Mouse (Mus musculus) midbrain, embryonic 11.5 days (tissue): ENCODE results near the gene Tnfaip8l2. TPM values are rescaled to one million over a fixed set of nuclear protein-coding genes. Genes with fewer than 3 reads are reported as not detected.

ENCODE experiments used
- ATAC-seq: fragments of 200-750 bp; cut with Nextera tagmentation; 2 replicates; pipeline ENCODE4 v1.8.0; 2017; ENCODE audit warnings: moderate TSS enrichment, moderate library complexity; ENCODE audit not compliant: low FRiP score
- DNase-seq: peaks from one replicate; pipeline ENCODE4 v3.0.0; 2015; ENCODE audit warnings: low spot score; ENCODE audit errors: missing footprints
- H3K27ac ChIP-seq: fragments of 300-500 bp; sonication (generic); 2 replicates; pipeline ENCODE4 v1.5.1; 2014; ENCODE audit warnings: low read depth, low read length
- H3K27me3 ChIP-seq: fragments of 300-500 bp; sonication (generic); 2 replicates; pipeline ENCODE4 v1.6.1; 2014; ENCODE audit warnings: mild to moderate bottlenecking, low read length, moderate library complexity, mixed read lengths; ENCODE audit not compliant: control insufficient read depth, insufficient read depth
- H3K36me3 ChIP-seq: fragments of 300-500 bp; sonication (generic); 2 replicates; pipeline ENCODE4 v1.6.1; 2014; ENCODE audit warnings: mild to moderate bottlenecking, low read length, moderate library complexity, mixed read lengths; ENCODE audit not compliant: control insufficient read depth, insufficient read depth
- H3K4me1 ChIP-seq: fragments of 300-500 bp; sonication (generic); 2 replicates; pipeline ENCODE4 v1.6.1; 2014; ENCODE audit warnings: low read length; ENCODE audit not compliant: control insufficient read depth, insufficient read depth
- H3K4me2 ChIP-seq: fragments of 300-500 bp; sonication (generic); 2 replicates; pipeline ENCODE4 v1.6.1; 2014; ENCODE audit warnings: mild to moderate bottlenecking, moderate library complexity
- H3K4me3 ChIP-seq: fragments of 300-500 bp; sonication (generic); 2 replicates; pipeline ENCODE4 v1.5.1; 2014; ENCODE audit warnings: low read depth, low read length
- H3K9ac ChIP-seq: fragments of 300-500 bp; sonication (generic); 2 replicates; pipeline ENCODE4 v1.6.1; 2014; ENCODE audit warnings: low read length
- H3K9me3 ChIP-seq: fragments of 300-500 bp; sonication (generic); 2 replicates; pipeline ENCODE4 v1.6.1; 2016; ENCODE audit warnings: low read length; ENCODE audit not compliant: control insufficient read depth
- WGBS: fragments of 180-500 bp; shearing (Covaris S2); extraction: QIAGEN DNeasy Blood & Tissue Kit; methylation state at CpG from one replicate; pipeline ENCODE4 v1.1.7; 2014; 5-methylcytosine and 5-hydroxymethylcytosine counted together
- polyA plus RNA-seq: library from polyadenylated mRNA; unstranded; fragments of >200 nt; fragmentation: Nextera tagmentation; extraction: Ambion mirVana; gene quantifications from 2 replicates; pipeline ENCODE4 v1.2.1, GENCODE M21; 2014

Tnfaip8l2 gene
- polyA plus RNA-seq, 1 experiment from 2014 or later = 2.9 TPM

DNA sequence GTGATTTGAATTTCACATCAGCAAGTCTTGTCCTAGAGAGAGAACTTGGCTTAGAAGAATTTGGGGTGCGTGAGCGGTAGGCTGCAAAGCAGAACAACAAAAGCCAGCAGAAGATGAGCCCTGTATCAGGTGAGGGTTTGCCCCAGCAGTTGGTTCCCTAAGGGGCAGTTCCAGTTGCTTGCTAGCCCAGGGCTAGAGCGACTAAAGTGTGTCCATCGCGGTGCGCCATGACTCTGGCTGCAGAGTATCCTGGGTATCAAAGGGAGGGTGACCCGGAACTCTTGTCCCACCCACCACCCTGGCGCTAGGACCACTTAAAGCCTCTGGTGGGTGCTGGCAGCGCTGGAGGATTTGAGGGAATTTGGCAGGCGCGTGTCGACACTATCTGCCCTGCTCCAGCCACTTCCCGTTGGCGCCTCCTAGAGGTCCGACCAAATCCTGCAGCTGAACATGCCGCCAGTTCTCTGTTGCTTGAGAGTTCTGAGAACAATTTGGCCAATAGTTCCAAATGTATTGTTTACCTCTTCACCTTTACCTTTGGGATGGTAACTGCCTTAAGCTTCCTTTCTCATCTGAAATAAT, 31.9 kb upstream of the Tnfaip8l2 start:
- ATAC-seq (peak; percentile 47), DNase-seq (peak; percentile 99)
- WGBS = 2% methylated on average over 16 of the region's 16 CpGs
- Histone ChIP-seq H3K27me3 (peaks cover 47% of the 10 kb centered on the region), H3K9me3 (no peaks in the 10 kb centered on the region), H3K36me3 (peaks cover 18% of the 10 kb centered on the region), H3K4me2 (no peak overlapping the region), H3K4me1 (peaks cover 11% of the 10 kb centered on the region), H3K27ac (no peak overlapping the region), H3K9ac (no peak overlapping the region), H3K4me3 (0 out of 2 replicates have a peak overlapping the region, but pooled peaks have one; percentile 3)

DNA sequence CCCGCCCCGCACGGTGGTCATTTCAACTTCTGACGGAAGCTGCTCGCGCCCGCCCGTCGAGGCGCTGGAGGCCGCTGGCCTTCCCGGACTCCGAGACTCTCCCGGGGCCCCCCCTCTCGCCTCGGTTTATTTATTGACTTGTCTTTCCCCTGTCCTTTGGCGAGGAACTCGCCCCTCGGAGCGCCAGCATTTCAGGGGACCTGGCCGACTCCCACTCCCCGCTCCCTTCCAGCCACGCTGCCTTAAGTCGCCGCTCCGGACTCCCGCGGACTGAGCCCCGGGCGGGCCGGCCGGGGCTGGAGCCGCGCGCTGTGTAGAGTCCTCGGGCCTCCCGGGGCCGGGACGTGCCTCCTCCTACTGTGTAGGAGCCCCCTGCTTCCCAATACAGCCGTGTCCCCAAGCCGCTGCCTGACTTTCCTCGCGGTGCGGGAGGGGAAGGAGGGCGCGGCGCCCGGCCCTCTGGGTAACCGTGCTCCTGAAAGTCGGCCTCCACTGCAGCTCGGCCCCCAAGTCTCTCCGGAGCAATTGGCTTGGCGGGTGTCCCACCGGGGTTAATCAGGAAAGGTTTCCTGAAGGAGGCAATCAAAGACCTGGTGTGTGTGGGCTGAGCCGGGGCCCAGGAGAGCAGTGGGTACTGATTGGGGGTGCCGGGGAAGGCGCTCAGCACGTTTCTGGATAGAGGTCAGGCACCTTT, 31.2 kb upstream of the Tnfaip8l2 start:
- H3K4me2 ChIP-seq = peak overlapping the region; percentile 39
- H3K27me3 ChIP-seq = peaks cover 47% of the 10 kb centered on the region
- peak overlapping the region; percentile 30; the same call in 1 of the 2 replicates for H3K9ac ChIP-seq
- peaks cover 21% of the 10 kb centered on the region for H3K36me3 ChIP-seq
- no peaks in the 10 kb centered on the region for H3K9me3 ChIP-seq
- peaks cover 11% of the 10 kb centered on the region for H3K4me1 ChIP-seq
- H3K4me3 ChIP-seq = peak overlapping the region; percentile 24
- H3K27ac ChIP-seq = no peak overlapping the region
- ATAC-seq = peak; percentile 66
- 2% methylated on average over 58 of the region's 58 CpGs for WGBS
- peak; percentile 94 for DNase-seq

DNA sequence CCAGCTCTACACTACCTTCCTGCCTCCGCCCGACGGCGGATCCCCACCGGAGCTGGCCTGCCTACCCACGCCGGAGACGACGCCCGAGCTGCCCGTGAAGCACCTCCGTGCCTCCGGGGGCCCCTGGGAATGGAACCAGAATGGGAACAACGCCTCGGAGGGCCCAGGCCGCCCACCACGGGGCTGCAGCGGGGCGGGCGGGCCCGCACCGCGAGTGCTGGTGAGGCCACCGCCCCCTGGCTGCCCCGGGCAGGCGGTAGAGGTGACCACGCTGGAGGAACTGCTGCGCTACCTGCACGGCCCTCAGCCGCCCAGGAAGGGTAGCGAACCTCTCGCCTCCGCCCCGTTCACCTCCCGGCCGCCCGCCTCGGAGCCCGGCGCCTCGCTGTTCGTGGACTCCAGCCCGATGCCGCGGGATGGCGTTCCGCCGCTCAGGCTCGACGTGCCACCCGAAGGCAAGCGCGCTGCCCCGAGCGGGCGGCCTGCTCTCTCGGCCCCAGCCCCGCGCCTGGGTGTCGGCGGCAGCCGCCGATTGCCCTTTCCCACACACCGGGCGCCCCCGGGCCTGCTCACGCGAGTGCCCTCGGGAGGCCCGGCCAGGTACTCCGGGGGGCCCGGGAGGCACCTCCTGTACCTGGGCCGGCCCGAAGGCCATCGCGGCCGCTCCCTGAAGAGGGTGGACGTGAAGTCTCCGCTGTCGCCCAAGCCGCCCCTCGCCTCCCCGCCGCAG, 30.5 kb upstream of the Tnfaip8l2 start:
- Histone ChIP-seq H3K4me1 (peaks cover 11% of the 10 kb centered on the region), H3K4me3 (peak overlapping the region; percentile 24), H3K4me2 (no peak overlapping the region), H3K9ac (0 out of 2 replicates have a peak overlapping the region, but pooled peaks have one; percentile 20), H3K27me3 (peaks cover 47% of the 10 kb centered on the region), H3K27ac (no peak overlapping the region), H3K36me3 (peaks cover 24% of the 10 kb centered on the region), H3K9me3 (no peaks in the 10 kb centered on the region)
- 11% methylated on average over 75 of the region's 84 CpGs for WGBS
- ATAC-seq = peak; percentile 26; the same call in 1 of the 2 replicates
- DNase-seq = peak; percentile 93

- Histone ChIP-seq H3K4me1 (peaks cover 11% of the 10 kb centered on the region), H3K27me3 (peaks cover 47% of the 10 kb centered on the region), H3K36me3 (peaks cover 24% of the 10 kb centered on the region), H3K27ac (no peak overlapping the region), H3K9me3 (no peaks in the 10 kb centered on the region), H3K4me2 (no peak overlapping the region), H3K4me3 (no peak overlapping the region), H3K9ac (no peak overlapping the region)
- ATAC-seq = no peak
- WGBS = 92% methylated on average over 6 of the region's 6 CpGs
- no peak for DNase-seq
Measured at GRCm38 (mm10) chr3:95171105-95171504, 28.9 kb upstream of the Tnfaip8l2 start.

DNA sequence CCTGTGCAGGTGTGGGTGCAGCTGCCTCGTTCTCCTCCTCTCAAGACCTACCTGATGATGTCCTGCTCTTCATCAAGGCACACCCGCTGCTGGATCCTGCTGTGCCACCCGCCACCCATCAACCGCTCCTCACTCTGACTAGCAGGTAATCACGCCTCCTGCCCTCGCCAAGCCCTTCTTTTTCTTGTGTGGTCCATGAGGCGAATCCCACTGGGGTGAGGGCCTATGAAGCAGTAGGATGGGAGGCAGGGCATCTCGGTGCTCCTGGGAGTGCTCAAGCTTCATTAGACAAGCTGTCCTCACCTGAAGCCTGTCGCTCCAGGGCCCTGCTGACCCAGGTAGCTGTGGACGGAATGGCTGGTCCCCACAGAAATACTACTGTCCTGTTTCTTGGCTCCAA, 27.8 kb upstream of the Tnfaip8l2 start:
- no peak for DNase-seq
- no peaks in the 10 kb centered on the region for H3K9me3 ChIP-seq
- no peak overlapping the region for H3K27ac ChIP-seq
- H3K36me3 ChIP-seq = peaks cover 24% of the 10 kb centered on the region
- H3K4me2 ChIP-seq = no peak overlapping the region
- H3K4me3 ChIP-seq = no peak overlapping the region
- H3K27me3 ChIP-seq = peaks cover 47% of the 10 kb centered on the region
- H3K4me1 ChIP-seq = peaks cover 11% of the 10 kb centered on the region
- H3K9ac ChIP-seq = no peak overlapping the region
- 88% methylated on average over 10 of the region's 10 CpGs for WGBS
- ATAC-seq = no peak

DNA sequence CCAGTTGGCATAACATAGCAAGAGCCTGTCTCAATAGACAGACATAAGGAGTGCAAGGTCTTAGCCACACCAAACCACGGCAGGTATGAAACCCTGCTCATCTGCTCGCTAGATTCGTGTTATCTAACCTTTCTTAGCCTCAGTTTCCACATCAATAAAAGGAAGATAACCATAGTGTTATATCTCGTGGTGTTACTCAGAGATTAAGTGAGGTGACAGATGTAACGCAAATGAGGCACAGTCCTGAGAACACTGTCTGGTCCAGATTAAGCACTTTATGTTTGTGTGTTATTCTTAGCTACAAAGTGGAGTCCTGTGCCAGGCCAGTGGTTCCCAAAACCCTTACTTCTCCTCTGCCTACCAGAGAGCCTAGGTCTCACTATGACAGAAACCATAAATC, 22.7 kb upstream of the Tnfaip8l2 start:
- ATAC-seq = no peak
- 84% methylated on average over 5 of the region's 5 CpGs for WGBS
- peaks cover 6% of the 10 kb centered on the region for H3K36me3 ChIP-seq

DNA sequence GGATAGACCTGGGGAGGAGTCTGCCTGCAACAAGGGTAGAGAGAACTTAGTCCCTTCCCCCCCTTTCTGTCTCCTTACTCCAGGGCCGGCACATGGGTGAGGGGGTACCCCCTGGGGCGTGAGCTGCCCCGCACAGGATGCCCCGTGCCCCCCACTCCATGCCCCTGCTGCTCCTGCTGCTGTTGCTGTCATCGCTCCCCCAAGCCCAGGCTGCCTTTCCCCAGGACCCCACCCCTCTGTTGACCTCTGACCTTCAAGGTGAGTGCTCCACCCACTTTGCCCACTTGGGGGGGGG, 22.0 kb upstream of the Tnfaip8l2 start:
- H3K9ac ChIP-seq = no peak overlapping the region
- H3K4me1 ChIP-seq = peaks cover 29% of the 10 kb centered on the region
- 74% methylated on average over 5 of the region's 5 CpGs for WGBS
- no peak overlapping the region for H3K27ac ChIP-seq
- peaks cover 6% of the 10 kb centered on the region for H3K36me3 ChIP-seq
- no peaks in the 10 kb centered on the region for H3K9me3 ChIP-seq
- no peak for ATAC-seq
- no peak overlapping the region for H3K4me3 ChIP-seq
- no peak for DNase-seq
- no peaks in the 10 kb centered on the region; the same call in 1 of the 2 replicates for H3K27me3 ChIP-seq
- no peak overlapping the region for H3K4me2 ChIP-seq

More for the DNA sequence above, 22.7 kb upstream of the Tnfaip8l2 start:
- Histone ChIP-seq H3K4me1 (peaks cover 22% of the 10 kb centered on the region), H3K27ac (no peak overlapping the region), H3K4me3 (no peak overlapping the region), H3K27me3 (peaks cover 3% of the 10 kb centered on the region), H3K4me2 (no peak overlapping the region), H3K9me3 (no peaks in the 10 kb centered on the region), H3K9ac (no peak overlapping the region)
- no peak for DNase-seq

GRCm38 (mm10) chr3:95163419-95164255, 21.5 kb upstream of the Tnfaip8l2 start:
- 69% methylated on average over 11 of the region's 11 CpGs for WGBS
- Histone ChIP-seq H3K4me1 (peaks cover 29% of the 10 kb centered on the region), H3K9ac (no peak overlapping the region), H3K4me3 (no peak overlapping the region), H3K9me3 (no peaks in the 10 kb centered on the region), H3K27ac (no peak overlapping the region), H3K4me2 (peak overlapping the region; percentile 12; the same call in 1 of the 2 replicates), H3K36me3 (peaks cover 5% of the 10 kb centered on the region), H3K27me3 (no peaks in the 10 kb centered on the region; the same call in 1 of the 2 replicates)
- DNase-seq (no peak), ATAC-seq (no peak)
